Mouse (Mus musculus) gastrocnemius, adult 18-20 months (tissue): ENCODE results near the gene Hsf2bp. TPM values are rescaled to one million over a fixed set of nuclear protein-coding genes. Genes with fewer than 3 reads are reported as not detected.

ENCODE experiments used
- DNase-seq: peaks from one replicate; pipeline ENCODE4 v3.0.0; 2021; ENCODE audit warnings: low spot score
- total RNA-seq, 2 experiments: library from RNA; stranded (reverse); gene quantifications; 2 replicates each; pipeline ENCODE4 v1.2.3; 2021

Gene Hsf2bp
- total RNA-seq, 2 experiments from 2014 or later: 0.55 to 0.57 TPM

DNA sequence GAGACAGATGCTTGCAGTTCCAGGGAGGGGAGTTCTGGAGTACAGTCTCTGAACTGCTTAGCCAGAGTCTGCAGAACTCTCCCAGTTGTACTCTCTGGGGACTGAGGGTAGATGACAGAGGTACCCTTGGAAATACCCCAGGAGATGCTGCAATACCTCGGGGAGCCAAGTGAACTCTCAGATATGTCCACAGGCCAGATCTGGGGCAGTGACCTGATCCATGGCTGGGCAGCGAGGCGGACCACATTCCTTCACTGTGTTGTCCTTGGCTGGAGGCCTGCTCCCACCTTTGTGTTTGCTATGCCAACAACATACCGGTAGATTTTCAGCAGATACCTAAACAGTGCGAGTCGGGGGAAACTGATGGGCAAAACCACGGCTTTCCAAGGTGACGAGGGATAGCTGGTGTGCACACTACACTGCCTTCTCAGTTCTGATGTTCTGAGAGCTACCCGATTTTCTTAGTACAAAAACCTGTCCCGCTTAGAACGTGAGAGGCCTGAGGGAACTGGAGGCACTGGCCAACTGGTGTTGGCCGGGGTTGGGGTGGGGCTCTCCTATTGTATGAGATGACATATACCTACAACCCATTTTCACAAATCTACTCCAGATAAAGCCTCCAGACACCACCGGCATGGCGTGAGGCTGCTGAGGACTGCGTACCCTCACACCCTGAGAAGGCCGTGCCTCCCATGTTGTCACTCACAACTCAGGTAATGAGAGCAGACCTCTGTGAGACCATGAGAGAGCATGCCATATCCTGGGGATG lies 96.7 kb downstream of the Hsf2bp start:
- DNase-seq: no peak

DNA sequence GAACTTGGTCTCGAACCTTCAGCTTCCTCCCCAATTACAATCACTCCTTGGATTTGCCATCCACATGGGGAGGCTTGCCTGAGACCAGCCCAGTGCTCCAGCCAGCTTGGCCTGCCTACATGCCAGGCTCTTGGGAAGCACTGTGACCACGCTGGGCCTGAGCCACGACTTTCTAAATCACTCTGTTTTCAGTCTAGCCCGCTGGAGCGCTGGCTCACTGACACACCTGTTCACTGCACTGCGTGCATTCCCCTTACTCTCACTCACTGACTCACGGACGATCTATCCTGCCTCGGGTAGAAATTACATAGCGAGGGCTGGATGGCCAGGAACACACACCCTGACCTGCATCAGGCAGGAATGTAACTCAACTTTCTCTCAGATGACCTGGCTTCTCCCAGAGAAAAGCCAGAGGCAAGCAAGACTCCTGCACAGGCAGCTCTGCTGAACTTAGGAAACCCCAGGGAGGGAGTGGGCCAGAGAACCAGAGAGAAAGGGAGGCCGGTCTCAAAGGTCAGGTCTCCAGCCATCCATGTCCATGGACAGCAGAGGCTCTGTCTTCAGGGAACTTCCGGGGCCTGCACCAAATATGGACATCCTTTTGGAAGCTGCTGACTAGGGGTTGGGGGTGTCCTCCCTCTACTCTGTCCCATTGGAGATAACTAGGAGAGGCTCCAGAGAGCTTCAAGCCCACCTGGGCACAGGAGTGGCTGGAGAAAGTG lies 97.4 kb downstream of the Hsf2bp start:
- DNase-seq: no peak

DNA sequence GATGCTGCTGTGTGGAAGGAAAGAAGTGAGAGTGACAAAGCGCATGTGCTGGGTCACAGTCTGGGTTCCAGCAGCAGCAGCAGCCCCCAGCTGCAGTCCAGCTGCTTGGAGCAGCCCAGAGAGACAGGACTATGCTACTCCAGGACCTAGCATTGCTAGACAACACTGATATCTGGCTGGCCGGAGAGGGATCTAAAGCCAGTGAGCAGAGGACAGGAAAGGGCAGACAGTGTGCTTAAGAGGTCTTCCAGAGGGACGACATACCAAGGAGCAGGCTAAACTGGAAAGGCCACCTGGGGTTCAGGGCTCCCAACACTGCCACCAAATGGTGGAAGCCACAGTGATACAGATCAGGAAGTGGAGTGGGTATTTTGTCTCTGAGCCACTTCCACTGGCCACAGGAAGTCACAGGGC lies 99.0 kb downstream of the Hsf2bp start:
- DNase-seq: peak; percentile 62

DNA sequence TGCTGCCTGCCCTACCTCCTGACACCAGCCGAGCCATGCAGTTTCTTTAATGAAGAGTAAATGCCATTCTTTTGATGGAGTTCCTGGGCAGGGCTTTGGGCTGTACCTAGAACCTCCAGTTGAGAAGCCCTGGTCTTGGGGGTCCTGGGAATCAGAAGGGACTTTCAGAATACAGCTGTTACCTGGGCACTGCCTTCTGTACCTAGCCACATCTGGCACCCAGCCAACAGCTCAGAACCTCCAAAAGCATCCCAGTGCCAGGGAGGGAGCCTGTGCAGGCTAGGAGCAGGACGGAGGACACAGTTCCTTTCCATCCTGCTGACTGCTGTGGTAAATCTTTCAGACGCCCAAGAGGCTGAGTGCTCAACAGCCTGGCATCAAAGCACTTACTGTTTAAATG lies 100.3 kb downstream of the Hsf2bp start:
- DNase-seq: no peak

DNA sequence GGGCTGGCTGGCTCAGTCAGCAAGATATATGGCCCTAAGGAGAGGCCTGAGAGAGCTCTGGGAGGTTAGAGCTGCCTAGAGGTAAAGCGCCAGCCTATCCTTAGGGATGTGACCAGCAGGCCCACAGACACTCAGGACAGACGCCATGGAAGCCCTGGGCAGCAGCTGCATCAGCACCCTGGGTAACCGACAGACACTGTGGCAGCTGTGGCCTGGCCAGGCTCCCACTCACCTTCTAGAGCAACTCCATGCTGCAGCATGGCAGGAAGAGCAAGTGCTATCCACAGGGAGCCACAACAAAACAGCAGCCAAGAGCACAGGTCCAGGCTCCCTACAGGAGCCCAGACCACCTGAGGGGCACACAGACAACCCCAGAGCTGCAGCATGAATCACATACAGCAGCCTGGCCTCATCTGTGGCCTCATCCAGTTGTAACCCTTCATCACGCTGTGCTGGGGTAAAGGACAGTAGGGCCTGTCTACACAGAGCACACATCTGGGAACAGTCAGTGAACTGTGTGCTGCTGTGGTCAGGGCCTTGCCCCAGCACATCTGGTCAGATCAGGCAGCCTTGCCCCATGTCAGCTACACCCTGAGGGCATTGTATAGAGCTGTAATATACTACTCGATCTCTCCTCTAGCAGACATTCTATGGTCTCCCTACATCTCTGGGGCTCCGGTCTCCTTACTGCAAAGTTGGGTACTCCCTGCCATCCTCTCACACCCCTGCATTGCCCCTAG lies 100.9 kb downstream of the Hsf2bp start:
- no peak for DNase-seq

GRCm38 (mm10) chr17:31933956-31934355 lies 102.2 kb downstream of the Hsf2bp start:
- no peak for DNase-seq

- peak; percentile 42 for DNase-seq
Observed at GRCm38 (mm10) chr17:31931499-31931898, 104.7 kb downstream of the Hsf2bp start.

- no peak for DNase-seq
Observed at GRCm38 (mm10) chr17:31929844-31930715, 106.1 kb downstream of the Hsf2bp start.

- DNase-seq: no peak
Observed at GRCm38 (mm10) chr17:31929032-31929431, 107.1 kb downstream of the Hsf2bp start.

DNA sequence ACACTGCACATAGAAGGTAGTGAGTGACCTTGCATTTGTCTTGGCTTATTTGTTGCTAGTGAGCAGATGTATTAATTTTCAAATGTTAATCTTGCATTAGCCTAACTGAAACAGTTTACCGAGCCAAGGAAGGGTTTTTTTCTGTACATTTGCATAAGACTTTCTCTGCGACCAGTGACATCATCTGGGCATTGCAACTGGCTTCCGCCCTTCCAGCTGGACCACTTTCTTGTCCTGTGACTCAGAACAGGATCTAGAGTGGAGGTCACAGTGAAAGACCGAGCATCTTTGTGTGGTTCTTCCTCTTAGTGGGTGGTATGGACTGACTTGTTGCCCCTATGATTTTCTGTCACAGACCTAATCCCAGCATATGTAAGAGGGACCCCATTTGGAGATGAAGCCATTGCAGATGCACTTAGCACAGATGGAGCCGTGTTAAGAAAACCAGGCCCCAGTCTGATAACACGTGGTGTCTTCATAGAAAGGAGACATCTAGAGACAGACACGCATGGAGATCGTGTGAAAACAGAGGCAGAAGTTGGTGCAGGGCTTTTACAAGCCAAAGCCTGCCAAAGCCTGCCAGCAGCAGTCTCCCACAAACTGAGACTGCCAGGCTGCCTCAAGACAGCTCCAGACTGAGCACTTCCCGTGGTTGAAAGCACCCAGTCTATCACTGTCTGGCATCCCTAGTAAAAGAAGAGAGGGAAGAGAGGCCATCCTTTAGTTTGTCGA lies 108.1 kb downstream of the Hsf2bp start:
- no peak for DNase-seq

- DNase-seq: no peak
Observed at GRCm38 (mm10) chr17:31924229-31924628, 111.9 kb downstream of the Hsf2bp start.

DNA sequence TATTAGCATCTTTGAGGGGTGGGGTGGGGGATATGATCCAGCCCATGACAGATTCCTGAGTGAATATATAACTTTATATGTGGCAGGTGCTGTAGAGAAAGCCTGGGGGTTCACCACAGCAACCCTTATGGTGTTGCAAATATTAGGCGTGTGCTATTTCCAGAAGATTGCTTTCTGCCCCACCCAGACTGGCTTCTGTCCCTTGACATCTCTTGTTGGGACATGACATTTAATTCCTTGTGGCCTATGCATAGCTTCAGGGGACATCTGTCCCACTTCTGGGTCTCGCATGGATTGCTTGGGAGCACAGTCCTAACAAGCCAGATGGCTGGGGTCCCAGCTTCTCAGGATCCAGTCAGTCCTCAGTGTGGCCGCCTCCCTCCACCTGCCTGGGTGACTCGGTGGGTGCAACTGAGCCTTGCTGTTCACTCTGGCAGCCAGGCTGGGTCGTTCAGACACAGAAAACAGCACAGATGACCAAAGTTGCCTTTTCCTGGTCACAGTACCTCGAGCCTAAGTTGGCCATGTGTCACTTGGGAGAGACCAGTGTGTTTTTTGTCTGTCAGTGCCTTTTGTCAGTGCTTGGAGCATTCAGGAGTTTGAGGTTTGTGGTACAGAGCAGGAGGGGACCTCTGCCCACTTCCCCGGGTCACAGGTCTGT lies 112.7 kb downstream of the Hsf2bp start:
- DNase-seq: peak; percentile 66

DNA sequence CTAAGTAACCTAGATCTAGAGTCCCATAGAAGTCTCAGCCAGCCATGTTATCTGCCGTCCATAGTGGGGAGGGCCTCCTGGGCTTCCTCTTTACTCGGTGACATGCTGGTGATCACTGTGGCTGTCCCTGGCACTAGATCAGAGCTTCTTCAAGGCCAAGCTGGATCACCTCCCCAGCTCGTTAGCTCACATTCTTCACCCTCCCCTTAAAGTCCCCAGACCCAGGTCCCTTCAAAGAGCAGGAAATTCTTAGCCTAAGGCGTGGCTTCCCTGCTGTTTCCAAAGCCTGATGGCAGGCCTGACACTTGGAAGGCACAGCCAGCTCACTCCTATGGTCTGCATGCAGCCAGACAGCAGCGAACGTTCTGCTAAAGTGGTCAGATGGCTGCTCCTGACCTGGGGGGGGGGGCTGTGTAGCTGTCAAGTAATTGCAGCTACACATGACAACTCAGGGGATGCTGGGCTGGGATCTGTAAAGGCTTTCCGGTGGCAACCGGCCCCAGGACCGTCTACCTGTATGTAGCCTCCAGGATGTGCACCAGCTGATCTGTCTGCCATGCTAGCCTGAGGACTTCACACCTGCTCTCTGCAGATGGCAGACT lies 115.5 kb downstream of the Hsf2bp start:
- no peak for DNase-seq

DNA sequence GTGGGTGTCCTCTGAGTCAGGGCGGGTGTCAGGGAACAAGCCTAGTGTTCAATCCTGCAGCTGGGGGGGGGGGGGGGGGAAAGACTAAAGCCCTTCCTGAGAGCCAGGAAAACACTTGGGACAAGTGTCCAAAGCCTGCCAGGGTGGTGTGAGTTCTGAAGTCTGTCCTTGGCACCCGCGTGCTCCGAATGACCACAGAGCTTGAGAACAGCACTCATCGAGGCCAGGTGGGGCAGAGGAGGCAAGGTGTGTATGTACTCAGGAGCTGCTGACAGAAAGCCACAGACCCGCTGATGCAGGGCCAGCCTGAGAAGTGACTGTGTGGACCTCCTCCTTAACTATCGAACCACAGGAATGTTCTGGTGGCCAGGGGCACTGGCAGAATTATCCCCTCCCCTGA lies 116.5 kb downstream of the Hsf2bp start:
- no peak for DNase-seq

DNA sequence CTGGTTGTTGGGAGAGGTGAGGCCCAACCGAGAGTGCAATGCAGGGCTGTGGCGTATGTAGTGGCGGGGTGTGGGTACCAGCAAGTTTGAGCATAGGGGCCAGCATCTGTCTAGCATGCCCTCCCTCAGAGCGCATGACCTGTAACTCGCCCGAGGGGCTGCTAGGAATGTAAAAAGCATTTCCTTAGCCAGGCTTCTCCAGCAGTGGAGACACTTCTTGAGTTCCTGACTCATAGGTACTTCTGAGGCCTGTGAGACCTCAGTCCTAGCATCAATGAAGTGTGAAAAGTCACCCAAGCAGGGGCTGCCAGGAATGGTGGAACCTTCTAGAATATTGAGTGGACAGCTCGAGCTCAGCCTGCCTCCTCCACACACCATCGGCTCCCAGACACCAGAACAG lies 117.8 kb downstream of the Hsf2bp start:
- no peak for DNase-seq

GRCm38 (mm10) chr17:31916461-31916775 lies 119.7 kb downstream of the Hsf2bp start:
- peak; percentile 81 for DNase-seq

DNA sequence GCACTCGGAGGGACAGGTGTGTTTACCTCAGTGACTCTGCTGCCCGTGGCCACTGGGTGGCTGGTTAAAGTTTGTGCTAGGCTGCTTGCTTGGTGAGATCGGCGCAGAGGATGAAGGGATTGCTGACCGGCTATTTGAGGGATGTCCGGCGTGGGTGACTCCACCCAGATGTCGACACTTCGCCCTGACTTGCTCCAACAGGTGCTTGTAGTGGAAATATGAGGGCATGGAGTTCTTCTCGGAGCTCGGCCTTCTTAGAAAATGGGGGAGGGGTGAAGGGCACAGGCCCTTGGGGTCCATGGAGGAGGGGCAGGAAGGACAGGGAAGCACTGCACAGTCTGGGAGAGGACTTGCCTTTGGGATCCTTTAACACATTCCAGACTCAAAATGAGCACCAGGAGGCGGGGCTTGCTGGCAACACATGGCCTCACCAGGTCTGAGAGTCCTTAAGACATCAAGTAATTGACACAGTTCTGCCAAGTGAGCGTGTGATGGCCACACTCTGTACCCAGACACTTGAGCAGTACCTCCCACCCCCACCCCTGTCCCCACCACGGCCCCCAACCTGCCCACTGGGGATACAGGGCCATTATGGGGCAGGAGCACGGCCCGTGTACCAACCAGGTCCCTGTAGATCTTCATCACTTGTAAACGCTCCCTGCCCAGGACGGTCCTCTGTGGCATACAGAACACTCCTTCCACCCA lies 120.2 kb downstream of the Hsf2bp start:
- DNase-seq: peak; percentile 59

- DNase-seq: no peak
Observed at GRCm38 (mm10) chr17:31914323-31914722, 121.8 kb downstream of the Hsf2bp start.
